Mouse (Mus musculus): ENCODE data around the gene Tulp1.
A peak's percentile ranks its signal among the peaks of the same experiment; 100 is the strongest.

DNA sequence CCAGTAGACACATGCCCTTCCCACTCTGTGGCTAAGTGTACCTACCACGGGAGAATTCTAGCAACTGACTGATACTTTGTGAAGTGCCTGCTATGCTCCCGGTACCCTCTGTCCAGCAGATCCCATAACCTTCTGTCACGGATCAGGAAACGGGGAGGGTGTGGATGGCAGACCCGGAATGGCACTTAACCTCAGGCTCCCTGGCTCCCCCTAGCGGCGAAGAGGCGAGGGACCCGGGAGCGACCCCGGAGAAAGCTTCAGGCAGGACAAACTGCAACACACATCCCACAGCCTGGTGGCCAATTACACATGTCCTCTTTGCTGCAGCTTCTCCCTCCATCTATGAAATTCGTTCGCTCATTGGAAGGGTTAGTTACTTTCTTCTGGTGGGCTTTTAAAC, 3.4 kb upstream of the Tulp1 start:
- peak; percentile 96 for TF ChIP-seq CTCF (conservative IDR thresholded peaks at IDR 0.05; ENCODE audit: low read length)
- no peak for TF ChIP-seq POU5F1 (IDR thresholded peaks at IDR 0.05; ENCODE audit: borderline replicate concordance, low read length)
- TF ChIP-seq NANOG (IDR thresholded peaks at IDR 0.05; ENCODE audit: borderline replicate concordance, low read length), result no peak
